Mouse (Mus musculus) embryonic facial prominence, embryonic 11.5 days (tissue): ENCODE results near the gene Vps54. TPM values are rescaled to one million over a fixed set of nuclear protein-coding genes. Genes with fewer than 3 reads are reported as not detected.

Source experiments
- ATAC-seq: fragments of 200-750 bp; cut with Nextera tagmentation; replicated peaks from 2 replicates; pipeline ENCODE4 v1.8.0; 2017; ENCODE audit warnings: low read depth; ENCODE audit not compliant: insufficient number of reproducible peaks, low FRiP score, low TSS enrichment
- DNase-seq: peaks from one replicate; pipeline ENCODE4 v3.0.0-alpha.2; 2015; ENCODE audit warnings: low spot score
- H3K27ac ChIP-seq: fragments of 300-500 bp; sonication (generic); replicated peaks from 2 replicates; pipeline ENCODE4 v1.5.1; 2014; ENCODE audit warnings: mild to moderate bottlenecking, low read depth, low read length, control low read depth
- H3K27me3 ChIP-seq: fragments of 300-500 bp; sonication (generic); 2 replicates; pipeline ENCODE4 v1.6.1; 2014; ENCODE audit warnings: mild to moderate bottlenecking, low read length, moderate library complexity, mixed read lengths; ENCODE audit not compliant: control insufficient read depth, insufficient read depth
- H3K36me3 ChIP-seq: fragments of 300-500 bp; sonication (generic); replicated peaks from 2 replicates; pipeline ENCODE4 v1.6.1; 2014; ENCODE audit warnings: low read depth, mild to moderate bottlenecking, low read length, moderate library complexity, mixed read lengths; ENCODE audit not compliant: control insufficient read depth, insufficient read depth
- H3K4me1 ChIP-seq: fragments of 300-500 bp; sonication (generic); 2 replicates; pipeline ENCODE4 v1.6.1; 2014; ENCODE audit warnings: low read length, mixed read lengths; ENCODE audit not compliant: control insufficient read depth, insufficient read depth
- H3K4me2 ChIP-seq: fragments of 300-500 bp; sonication (generic); 2 replicates; pipeline ENCODE4 v1.6.1; 2014; ENCODE audit warnings: low read depth, mild to moderate bottlenecking, control low read depth, low read length, moderate library complexity
- H3K4me3 ChIP-seq: fragments of 300-500 bp; sonication (generic); 2 replicates; pipeline ENCODE4 v1.5.1; 2014; ENCODE audit warnings: low read depth, low read length, control low read depth
- H3K9ac ChIP-seq: fragments of 300-500 bp; sonication (generic); replicated peaks from 2 replicates; pipeline ENCODE4 v1.6.1; 2014; ENCODE audit warnings: mild to moderate bottlenecking, control low read depth, low read length
- H3K9me3 ChIP-seq: fragments of 300-500 bp; sonication (generic); replicated peaks from 2 replicates; pipeline ENCODE4 v1.6.1; 2016; ENCODE audit warnings: mild to moderate bottlenecking, low read length, inconsistent platforms, mixed read lengths; ENCODE audit not compliant: control insufficient read depth
- WGBS: fragments of 180-500 bp; shearing (Covaris S2); extraction: QIAGEN DNeasy Blood & Tissue Kit; methylation state at CpG from one replicate; pipeline ENCODE4 v1.1.7; 2014; 5-methylcytosine and 5-hydroxymethylcytosine counted together
- polyA plus RNA-seq: library from polyadenylated mRNA; unstranded; fragments of >200 nt; fragmentation: Nextera tagmentation; extraction: Ambion mirVana; gene quantifications from 2 replicates; pipeline ENCODE4 v1.2.1, GENCODE M21; 2014

Vps54 gene
- polyA plus RNA-seq, 1 experiment from 2014 or later, result 19.5 TPM

DNA sequence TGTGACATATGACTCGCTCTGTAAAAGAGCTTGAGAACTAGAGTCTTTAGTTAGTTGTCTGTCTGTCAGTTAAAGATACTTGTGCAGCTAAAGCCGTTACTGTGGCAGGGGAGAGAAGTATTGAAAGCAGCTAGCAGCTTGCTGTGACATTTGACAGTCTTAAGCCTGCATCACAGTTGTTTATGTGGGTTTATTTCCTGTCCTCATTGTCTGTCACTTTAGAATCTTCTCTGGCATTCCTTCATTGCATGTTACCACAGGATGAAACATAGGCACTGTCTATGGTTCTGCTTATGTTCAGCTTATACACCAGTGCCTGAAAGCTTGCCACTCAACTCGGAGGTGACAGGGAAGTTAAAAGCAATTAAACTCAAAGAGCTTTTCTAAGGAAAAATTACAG is 64.5 kb downstream of the Vps54 start:
- Histone ChIP-seq H3K36me3 (no peaks in the 10 kb centered on the region; the same call in 1 of the 2 replicates), H3K9ac (no peak overlapping the region), H3K4me3 (no peak overlapping the region), H3K27ac (no peak overlapping the region), H3K27me3 (no peaks in the 10 kb centered on the region), H3K9me3 (no peaks in the 10 kb centered on the region), H3K4me1 (no peaks in the 10 kb centered on the region), H3K4me2 (no peak overlapping the region)
- WGBS, result 82% methylated on average over 3 of the region's 3 CpGs
- ATAC-seq (no peak), DNase-seq (no peak)

DNA sequence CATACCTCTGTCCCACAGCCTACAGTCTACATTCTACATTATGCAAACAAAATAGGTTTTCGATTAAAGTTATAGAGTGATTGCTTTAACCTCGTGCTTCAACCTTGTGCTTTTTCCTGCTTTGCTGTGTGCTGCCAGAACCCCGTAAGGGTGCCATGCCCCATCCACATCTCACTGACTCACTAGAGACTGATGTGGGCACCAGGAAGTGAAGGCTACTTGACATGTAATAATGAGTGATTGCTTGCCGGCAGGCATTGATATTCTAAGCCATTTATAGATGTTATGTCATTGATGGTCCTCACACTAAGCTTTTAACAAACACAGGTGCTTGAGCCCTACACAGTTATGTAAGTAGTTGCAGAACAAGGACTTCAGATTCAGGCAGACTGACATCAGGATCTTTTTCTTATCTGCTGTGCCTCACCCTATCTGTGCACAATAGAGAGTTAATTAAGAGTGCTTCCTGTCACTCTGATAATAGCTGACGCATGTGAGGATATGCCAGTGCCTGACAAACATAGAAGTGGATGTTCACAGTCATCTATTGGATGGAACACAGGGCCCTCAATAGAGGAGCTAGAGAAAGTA is 68.1 kb downstream of the Vps54 start:
- no peaks in the 10 kb centered on the region for H3K4me1 ChIP-seq
- H3K4me2 ChIP-seq, result no peak overlapping the region
- H3K4me3 ChIP-seq, result no peak overlapping the region
- DNase-seq (no peak), ATAC-seq (no peak)
- no peaks in the 10 kb centered on the region; the same call in 1 of the 2 replicates for H3K36me3 ChIP-seq
- H3K27ac ChIP-seq, result no peak overlapping the region
- H3K9me3 ChIP-seq, result no peaks in the 10 kb centered on the region
- no peaks in the 10 kb centered on the region for H3K27me3 ChIP-seq
- no peak overlapping the region for H3K9ac ChIP-seq
- WGBS, result 90% methylated on average over 5 of the region's 5 CpGs

DNA sequence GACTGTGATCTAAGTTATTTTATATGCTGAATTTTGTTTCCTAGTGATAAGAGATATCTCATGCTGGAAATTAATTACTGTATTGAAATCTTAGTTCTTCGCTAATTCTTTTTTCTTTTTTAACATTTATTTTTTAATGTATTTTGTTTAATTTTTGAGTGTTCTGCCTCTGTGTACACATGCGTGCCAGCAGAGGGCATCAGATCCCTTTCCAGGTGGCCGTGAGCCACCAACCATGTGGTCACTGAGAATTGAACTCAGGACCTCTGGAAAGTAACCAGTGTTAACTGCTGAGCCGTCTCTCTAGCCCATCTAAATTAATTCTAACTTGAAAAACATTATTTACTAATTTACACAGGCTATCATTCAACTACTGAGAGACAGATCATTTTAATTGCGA is 69.0 kb downstream of the Vps54 start:
- H3K9me3 ChIP-seq, result no peaks in the 10 kb centered on the region
- H3K4me3 ChIP-seq, result no peak overlapping the region
- no peak for ATAC-seq
- no peak overlapping the region for H3K4me2 ChIP-seq
- peak; percentile 13 for DNase-seq
- H3K36me3 ChIP-seq, result no peaks in the 10 kb centered on the region; the same call in 1 of the 2 replicates
- no peak overlapping the region for H3K9ac ChIP-seq
- no peaks in the 10 kb centered on the region for H3K4me1 ChIP-seq
- H3K27me3 ChIP-seq, result no peaks in the 10 kb centered on the region
- H3K27ac ChIP-seq, result no peak overlapping the region
- WGBS, result 82% methylated on average over 5 of the region's 5 CpGs

DNA sequence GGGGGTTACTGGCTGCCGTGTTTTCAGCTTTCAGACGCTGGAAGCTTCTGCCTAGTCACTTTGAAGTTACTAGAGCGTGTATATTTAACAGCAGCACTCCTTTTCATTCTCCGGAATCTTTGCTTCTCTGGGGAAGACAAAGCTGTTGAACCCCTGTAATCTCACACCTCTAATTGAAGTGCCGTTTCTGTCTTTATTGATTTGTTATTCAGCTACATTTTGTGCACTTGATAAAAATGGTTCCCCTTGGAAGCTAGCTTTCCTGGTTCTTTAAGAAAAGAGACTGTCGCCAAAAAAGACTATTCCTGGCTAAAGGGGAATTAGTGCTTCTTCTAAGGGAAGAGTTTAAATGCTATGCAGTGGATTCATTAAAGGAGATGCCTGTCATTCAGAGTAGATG is 70.4 kb downstream of the Vps54 start:
- WGBS, result 67% methylated on average over 6 of the region's 6 CpGs
- Histone ChIP-seq H3K4me2 (no peak overlapping the region), H3K36me3 (no peaks in the 10 kb centered on the region; the same call in none of the 2 replicates), H3K4me3 (no peak overlapping the region), H3K27ac (no peak overlapping the region), H3K27me3 (no peaks in the 10 kb centered on the region), H3K9ac (no peak overlapping the region), H3K4me1 (no peaks in the 10 kb centered on the region), H3K9me3 (no peaks in the 10 kb centered on the region)
- no peak for ATAC-seq
- no peak for DNase-seq

DNA sequence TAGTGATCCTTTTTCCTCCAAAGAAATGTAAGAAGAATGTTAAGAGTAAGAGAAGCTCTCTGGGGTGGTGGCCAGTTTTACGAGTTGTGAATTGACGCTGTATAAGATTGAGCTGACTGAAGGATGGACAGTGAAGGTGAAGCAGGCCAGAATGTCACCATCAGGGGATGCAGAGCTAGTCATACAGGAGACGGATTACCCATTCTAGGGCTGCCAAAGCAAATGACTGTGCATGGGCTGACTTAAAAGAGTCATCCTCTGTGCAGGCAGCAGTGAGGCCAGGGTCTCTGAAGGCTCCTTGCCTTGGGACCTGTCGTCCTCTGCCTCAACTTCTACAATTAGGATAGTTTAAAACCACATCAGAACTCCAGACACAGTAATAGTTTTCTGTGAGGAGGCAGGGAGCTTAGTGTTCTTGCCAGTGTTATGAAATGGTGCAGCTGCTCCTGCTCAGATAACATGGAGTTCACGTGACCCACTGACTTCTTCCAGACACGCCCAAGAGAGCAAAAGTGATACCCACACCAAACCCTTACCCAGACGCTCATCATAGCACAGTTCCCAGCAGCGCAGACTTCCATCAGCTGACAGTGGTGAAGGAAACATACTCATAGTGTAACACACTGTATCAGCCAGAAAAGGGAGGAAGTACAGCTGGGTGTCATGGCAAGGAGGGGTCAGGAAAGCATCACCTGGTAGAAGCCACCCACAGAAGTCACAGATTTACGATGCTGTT is 75.0 kb downstream of the Vps54 start:
- H3K36me3 ChIP-seq, result no peaks in the 10 kb centered on the region; the same call in 1 of the 2 replicates
- no peak for DNase-seq

DNA sequence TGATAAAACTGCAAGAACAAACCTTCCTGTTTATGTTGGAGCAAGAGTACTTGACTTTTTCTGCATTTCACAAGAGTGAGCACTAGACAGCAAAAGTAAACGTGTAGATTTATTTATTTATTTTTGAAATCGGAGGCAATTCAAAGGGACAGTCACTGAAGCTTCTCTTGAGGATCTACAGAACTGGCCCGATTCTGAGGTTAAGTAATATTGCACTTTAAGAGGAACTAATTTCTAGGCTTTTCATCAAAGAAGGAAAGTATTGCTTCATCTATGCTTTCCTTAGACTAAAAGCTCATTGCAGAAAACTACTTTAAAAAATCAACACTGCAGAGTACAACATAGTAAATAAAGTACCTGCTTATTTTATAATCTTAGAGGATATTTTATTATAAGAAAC is 82.5 kb downstream of the Vps54 start:
- Histone ChIP-seq H3K36me3 (no peaks in the 10 kb centered on the region; the same call in 1 of the 2 replicates), H3K4me1 (no peaks in the 10 kb centered on the region), H3K4me3 (no peak overlapping the region), H3K4me2 (no peak overlapping the region), H3K27me3 (no peaks in the 10 kb centered on the region), H3K27ac (no peak overlapping the region), H3K9me3 (no peaks in the 10 kb centered on the region), H3K9ac (no peak overlapping the region)
- WGBS, result 75% methylated on average over 3 of the region's 3 CpGs
- ATAC-seq (no peak), DNase-seq (no peak)

More for the DNA sequence above, 75.0 kb downstream of the Vps54 start:
- no peaks in the 10 kb centered on the region for H3K4me1 ChIP-seq
- no peak overlapping the region for H3K4me3 ChIP-seq
- H3K9ac ChIP-seq, result no peak overlapping the region
- no peak overlapping the region for H3K27ac ChIP-seq
- ATAC-seq, result no peak
- no peaks in the 10 kb centered on the region for H3K9me3 ChIP-seq
- no peaks in the 10 kb centered on the region for H3K27me3 ChIP-seq
- WGBS, result 87% methylated on average over 9 of the region's 9 CpGs
- H3K4me2 ChIP-seq, result no peak overlapping the region

DNA sequence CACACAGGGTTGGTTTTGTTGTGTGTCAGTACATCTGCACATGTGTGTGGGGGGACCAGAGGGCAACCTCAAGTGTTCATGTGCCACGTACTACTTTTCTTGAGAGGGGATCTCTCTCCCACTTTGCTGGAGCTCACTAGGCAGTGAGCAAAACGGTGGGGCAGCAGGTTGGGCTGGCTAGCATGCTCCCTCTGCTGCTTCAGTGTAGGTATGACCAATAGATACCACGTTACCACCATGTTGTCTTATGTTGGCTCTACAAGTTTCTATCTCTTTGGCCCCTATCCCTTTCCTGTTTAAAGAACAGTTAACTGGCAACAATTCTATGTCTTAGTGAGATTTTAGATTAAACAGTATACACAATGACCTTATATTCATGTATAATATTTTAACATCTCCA is 83.3 kb downstream of the Vps54 start:
- H3K27ac ChIP-seq, result no peak overlapping the region
- H3K9ac ChIP-seq, result no peak overlapping the region
- no peak overlapping the region for H3K4me2 ChIP-seq
- ATAC-seq (no peak), DNase-seq (no peak)
- WGBS, result 88% methylated on average over 3 of the region's 3 CpGs
- no peaks in the 10 kb centered on the region for H3K27me3 ChIP-seq
- no peaks in the 10 kb centered on the region for H3K9me3 ChIP-seq
- no peak overlapping the region for H3K4me3 ChIP-seq
- H3K36me3 ChIP-seq, result no peaks in the 10 kb centered on the region; the same call in 1 of the 2 replicates
- H3K4me1 ChIP-seq, result no peaks in the 10 kb centered on the region

DNA sequence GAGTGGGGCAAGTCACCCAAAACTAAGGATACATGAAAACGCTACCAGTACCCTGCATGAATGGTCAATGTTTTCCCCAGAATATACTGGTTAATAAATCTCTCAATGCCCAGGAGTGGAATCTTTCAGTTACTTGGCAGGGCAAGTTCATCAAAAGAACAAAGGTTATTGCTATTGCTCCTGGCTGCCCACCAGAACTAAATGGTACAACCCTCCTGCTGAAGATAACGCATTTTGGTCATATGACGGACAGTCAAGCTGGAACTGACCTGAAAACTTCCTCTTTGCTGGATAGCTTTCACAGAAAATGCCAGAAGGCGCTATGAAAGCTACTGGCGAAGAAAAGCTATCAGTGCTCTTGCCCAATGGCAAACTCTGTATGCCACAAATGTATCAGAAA is 86.7 kb downstream of the Vps54 start:
- no peaks in the 10 kb centered on the region; the same call in 1 of the 2 replicates for H3K36me3 ChIP-seq
- no peak for ATAC-seq
- 98% methylated on average over 5 of the region's 5 CpGs for WGBS

More for the DNA sequence above, 86.7 kb downstream of the Vps54 start:
- Histone ChIP-seq H3K9me3 (no peaks in the 10 kb centered on the region), H3K27ac (no peak overlapping the region), H3K9ac (no peak overlapping the region), H3K4me1 (no peaks in the 10 kb centered on the region), H3K4me2 (no peak overlapping the region), H3K4me3 (no peak overlapping the region), H3K27me3 (no peaks in the 10 kb centered on the region)
- DNase-seq, result no peak
